Mouse (Mus musculus): ENCODE results near the gene Ten1.

Ten1 gene

DNA sequence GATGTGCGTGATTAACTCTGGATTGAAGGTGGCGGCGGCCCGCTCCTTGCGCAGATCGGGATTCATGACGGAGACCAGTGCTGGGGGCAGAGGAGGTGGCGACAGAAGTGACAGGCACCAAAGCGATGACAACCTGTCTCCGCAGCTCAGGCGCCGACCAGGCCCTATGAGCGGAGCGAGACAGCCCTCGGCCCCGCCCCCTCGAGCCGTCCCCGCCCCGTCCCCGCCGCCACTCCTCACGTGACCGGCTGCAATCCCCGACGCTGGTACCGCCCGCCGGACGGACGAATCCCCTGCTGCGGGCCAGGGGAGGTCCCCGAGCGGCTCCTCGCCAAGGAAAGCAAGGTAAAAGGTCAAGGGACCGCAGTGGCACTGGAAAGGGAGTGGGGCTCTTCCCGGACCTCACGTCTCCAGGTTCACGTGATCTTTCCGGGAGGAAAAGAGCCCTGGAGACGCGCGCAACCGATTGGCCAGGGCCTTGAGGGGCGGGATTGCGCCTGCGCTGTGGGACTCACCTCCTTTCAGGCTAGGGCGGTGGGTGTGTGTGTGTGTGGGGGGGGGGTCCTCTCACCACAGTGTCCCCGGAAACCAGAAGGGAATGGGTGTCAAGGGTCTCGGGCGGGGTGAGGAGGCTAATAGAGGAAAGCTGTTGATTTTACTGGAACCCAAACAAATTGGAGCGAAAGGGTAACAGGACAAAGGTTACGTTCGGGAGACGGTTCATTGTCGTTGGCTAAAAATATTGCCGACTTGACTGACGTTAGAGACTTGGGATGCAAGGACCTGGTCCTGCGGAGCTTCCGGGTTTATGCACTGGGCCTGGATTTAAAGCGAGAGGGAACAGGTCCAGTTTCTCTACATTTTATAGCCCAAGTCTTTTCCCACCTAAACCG lies at the start of gene Ten1, which contains the start of gene Acox1:
TSS of gene Ten1 (plus strand) at position 217 of the 893 bp plus-strand sequence.
TSS of gene Acox1 (minus strand) at position 407 of the 893 bp plus-strand sequence.
- DNase-seq (ENCODE audit: low read depth in 2 of 2, low spot score in 2 of 2) = peak; percentile 76 to 89

- DNase-seq (ENCODE audit: low read depth in 2 of 2, low spot score in 2 of 2) = no peak
Measured at GRCm38 (mm10) chr11:116149341-116149740, 49.3 kb upstream of the Ten1 start.

DNA sequence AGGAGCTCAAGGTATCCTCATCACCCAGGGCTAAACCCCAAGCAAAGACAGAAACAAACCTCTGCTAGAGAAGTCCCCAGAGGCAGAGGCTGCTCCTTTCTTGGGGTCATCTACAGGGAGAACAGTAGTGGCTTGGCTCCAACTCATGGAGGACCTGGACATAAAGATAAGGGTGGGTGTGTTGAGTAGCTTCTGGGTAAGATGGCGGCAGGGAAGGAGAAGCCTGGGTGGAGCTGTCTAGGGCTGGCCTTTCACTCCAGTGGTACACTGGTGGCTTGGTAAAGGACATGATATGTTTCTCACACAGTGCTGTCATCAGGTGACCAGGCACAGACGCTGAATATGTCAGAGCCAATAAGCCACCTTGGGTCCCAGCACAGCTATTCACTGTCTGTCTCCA lies 47.7 kb upstream of the Ten1 start:
- DNase-seq (ENCODE audit: low read depth in 2 of 2, low spot score in 2 of 2) = no peak

DNA sequence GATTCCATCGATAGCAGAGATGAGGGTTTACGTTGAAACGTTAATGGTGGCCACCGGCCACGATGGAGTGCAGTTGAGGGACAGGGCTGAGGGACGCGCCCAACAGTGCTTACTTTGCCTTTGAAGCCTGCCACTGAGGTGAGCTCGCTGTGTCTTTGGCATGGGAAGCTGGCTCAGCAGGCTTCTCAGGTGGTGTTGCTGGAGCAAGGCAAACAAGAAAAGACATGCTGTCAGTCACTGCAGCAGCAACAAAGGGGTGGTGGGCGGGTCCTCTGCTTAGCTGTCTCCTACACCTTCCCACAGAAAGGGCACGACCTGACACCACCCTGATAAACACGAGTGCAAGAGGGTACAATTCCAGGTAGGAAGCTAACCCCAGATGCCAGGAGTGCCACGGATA lies 37.3 kb upstream of the Ten1 start:
- DNase-seq (ENCODE audit: low read depth in 2 of 2, low spot score in 2 of 2) = no peak

DNA sequence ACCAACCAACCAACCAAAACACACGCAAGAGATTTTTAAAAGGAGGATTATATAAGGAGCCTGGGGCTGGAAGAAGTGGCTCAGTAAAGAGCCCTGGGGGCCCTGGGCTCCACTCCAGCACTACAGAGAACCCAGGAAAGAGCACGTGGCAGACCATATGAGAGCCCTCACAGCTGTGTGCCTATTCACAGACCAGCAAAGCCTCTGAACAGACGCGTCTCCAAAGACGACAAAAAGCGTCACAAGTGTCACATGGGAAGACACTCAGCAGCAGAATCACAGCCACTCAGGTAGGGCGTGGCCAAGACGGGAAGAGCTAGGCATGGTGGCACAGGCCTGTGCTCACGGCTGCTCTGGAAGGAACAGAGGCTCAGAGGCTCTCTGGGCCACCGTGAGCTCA lies 36.5 kb upstream of the Ten1 start:
- no peak for DNase-seq (ENCODE audit: low read depth in 2 of 2, low spot score in 2 of 2)

DNA sequence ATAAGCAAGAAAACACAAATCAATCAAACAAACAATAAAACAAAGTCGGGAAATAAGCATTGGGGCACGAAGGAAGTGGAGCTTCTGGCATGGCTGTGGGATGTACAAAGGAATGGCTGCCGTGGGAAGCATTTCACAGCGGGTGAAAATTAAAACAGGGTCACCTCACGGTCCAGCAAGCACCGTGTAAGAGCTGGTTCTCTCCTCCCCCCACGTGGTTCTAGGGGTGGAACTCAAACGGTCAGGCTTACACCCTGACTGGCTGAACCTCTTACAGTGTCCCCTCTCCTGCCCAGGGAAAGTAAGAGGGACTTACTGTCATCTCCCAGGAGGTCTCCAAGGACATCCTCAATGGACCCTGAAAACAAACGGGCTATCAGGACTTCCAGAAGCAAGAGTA lies 35.7 kb upstream of the Ten1 start:
- DNase-seq (ENCODE audit: low read depth in 2 of 2, low spot score in 2 of 2) = no peak

GRCm38 (mm10) chr11:116167232-116167631 lies 31.4 kb upstream of the Ten1 start:
- no peak for DNase-seq (ENCODE audit: low read depth in 2 of 2, low spot score in 2 of 2)

DNA sequence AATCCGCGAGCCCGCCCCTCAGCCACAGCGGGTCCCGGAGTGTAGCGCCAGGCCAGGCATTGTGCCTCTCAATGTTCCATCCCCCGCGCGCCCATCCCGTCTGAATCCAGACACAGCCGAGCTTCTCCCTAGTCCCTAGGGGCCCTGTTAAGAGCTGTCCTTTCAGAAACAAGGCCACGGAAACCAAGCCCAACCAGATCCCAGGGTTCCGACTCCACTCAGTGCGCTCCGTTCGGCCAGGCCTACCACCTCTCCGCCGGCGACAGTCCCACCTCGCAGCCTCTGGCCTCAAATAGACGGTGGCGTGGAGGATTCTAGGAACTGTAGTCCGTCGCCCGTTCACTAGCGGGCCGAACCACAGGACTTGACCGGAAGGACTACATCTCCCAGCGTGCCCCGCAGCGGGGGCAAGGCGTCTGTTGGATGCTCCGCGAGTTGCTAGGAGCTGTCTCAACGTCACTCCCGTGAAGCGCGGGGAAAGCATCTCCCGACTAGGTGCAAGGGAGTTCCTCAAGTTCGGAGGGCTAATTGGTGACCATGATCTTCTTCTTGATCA lies 30.7 kb upstream of the Ten1 start, which contains the start of gene Fbf1:
TSS of gene Fbf1 (minus strand) at position 283 of the 556 bp plus-strand sequence.
- DNase-seq (ENCODE audit: low read depth in 2 of 2, low spot score in 2 of 2) = peak; percentile 74 to 82

- no peak for DNase-seq (ENCODE audit: low read depth in 2 of 2, low spot score in 2 of 2)
Measured at GRCm38 (mm10) chr11:116169214-116169613, 29.4 kb upstream of the Ten1 start.

DNA sequence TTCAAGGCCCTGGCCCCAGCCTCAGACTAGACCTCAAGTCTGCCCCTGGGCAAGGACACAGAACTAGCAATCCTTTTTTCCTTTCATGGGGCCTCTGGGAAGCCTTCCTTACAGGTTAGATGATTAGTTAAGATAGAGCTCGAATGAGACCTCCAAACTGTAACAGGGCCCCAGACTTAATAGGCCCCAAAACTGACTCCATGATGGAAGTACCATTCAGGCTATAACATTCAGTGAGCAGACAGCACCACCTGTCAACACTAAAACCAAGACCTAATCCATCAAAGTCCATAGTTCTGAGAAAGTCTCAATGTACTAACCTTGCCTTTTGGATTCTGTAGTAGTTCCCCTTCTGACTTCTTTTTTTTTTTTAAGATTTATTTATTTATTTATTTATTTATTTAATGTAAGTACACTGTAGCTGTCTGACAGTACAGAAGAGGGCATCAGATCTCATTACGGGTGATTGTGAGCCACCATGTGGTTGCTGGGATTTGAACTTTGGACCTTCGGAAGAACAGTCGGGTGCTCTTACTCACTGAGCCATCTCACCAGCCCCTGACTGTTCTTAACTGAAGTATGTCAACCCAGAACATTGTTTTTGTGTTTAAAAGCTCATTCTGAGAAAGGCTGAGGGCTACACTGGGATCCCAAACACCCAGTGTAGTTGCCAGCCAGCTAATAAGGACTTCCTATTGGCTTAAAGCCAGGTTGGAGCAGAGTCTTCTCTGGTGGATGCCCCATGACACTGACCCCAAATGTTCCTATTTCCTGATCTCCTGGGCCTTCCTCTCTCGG lies 28.5 kb upstream of the Ten1 start:
- no peak for DNase-seq (ENCODE audit: low read depth in 2 of 2, low spot score in 2 of 2)

- no peak for DNase-seq (ENCODE audit: low read depth in 2 of 2, low spot score in 2 of 2)
Measured at GRCm38 (mm10) chr11:116171959-116172358, 26.7 kb upstream of the Ten1 start.

DNA sequence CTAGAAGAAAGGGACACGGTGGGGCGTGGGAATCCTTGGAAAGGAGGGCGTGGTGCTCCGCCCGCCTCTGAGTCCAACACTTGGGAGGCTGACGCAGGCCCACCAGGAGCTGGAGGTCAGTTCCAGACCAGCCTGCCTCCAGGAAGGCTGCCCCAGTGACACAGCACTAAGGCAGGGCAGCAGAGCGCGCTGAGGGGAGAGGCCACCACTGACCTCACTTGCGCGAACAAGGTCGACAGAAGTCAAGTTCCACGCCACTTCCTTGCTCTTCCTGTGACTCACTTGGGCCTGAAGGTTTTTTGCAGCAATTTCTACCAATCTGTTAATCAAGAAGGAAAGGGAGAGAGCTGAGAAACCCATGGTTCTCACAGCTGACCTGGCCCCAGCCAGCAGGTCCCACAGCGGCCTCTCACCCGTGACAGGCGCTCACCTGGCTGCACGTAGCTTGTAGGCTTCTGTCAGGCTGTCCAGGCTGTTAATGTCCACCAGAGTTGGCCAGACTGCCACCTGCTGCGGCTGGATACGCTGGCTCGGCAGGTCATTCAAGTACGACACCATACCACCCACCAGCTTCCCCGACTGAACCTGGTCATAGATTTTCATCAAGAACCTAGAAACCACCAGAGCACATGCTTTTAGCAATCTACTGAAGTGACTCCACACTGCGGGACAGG lies 23.7 kb upstream of the Ten1 start:
- no peak for DNase-seq (ENCODE audit: low read depth in 2 of 2, low spot score in 2 of 2)

GRCm38 (mm10) chr11:116176010-116176409 lies 22.6 kb upstream of the Ten1 start:
- no peak for DNase-seq (ENCODE audit: low read depth in 2 of 2, low spot score in 2 of 2)

- no peak for DNase-seq (ENCODE audit: low read depth in 2 of 2, low spot score in 2 of 2)
Measured at GRCm38 (mm10) chr11:116178411-116179121, 20.1 kb upstream of the Ten1 start.

DNA sequence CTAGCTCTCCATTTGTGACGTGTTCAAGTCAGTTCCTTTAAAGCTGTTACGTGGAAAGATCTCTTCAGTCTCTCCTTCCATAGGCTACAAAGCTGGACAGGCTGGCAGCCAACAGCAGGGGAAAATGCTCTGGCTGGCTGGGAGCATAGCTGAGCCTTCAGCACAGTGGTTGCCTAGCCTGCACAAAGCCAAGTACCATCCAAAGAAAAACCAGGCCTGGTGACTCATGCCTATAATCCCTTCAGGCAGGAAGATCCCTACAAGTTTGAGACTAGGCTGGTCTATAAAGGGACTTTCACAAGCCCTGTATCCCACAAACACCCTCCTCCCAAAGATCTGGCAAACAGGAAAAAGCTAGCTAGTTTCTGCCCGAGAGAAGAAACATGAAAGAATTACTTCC lies 12.8 kb upstream of the Ten1 start:
- DNase-seq (ENCODE audit: low read depth in 2 of 2, low spot score in 2 of 2) = no peak

- DNase-seq (ENCODE audit: low read depth in 2 of 2, low spot score in 2 of 2) = no peak
Measured at GRCm38 (mm10) chr11:116186360-116186759, 12.3 kb upstream of the Ten1 start.

GRCm38 (mm10) chr11:116187226-116187930 lies 11.3 kb upstream of the Ten1 start:
- no peak for DNase-seq (ENCODE audit: low read depth in 2 of 2, low spot score in 2 of 2)

DNA sequence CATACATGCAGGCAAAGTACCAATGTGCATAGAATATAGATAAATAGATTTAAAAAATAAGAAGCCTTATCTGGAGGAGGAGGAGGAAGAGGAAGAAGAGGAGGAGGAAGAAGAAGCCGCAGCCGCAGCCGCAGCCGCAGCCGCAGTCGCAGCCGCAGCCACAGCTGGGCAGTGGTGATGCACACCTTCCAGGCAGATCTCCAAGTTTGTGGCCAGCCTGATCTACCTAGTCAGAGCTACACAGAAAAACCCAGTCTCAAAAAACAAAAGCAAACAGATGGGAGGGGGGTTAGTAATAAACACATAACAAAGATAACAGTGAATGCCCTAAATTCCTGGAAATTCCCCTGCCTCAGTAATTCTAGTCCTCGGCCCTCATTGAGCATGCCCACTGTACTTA lies 4.0 kb upstream of the Ten1 start:
- DNase-seq (ENCODE audit: low read depth in 2 of 2, low spot score in 2 of 2) = no peak

GRCm38 (mm10) chr11:116195252-116195651 lies 3.4 kb upstream of the Ten1 start:
- DNase-seq (ENCODE audit: low read depth in 2 of 2, low spot score in 2 of 2) = no peak

- DNase-seq (ENCODE audit: low read depth in 2 of 2, low spot score in 2 of 2) = no peak
Measured at GRCm38 (mm10) chr11:116196336-116196735, 2.3 kb upstream of the Ten1 start.

Data from CD8-positive naive resting alpha-beta T cell, adult 2 months (primary cell).